In genomic region chr6:100065586-100065985, GRCm38 (mm10) we compare ENCODE assay signal across 29 mouse cellular contexts.
DNase-seq lines count a peak whose midpoint lies in the region; ATAC-seq and TF ChIP-seq lines count a peak whose summit lies in the region.
"Had no signal": no experiment of that assay in that cellular context is flagged by ENCODE, and none has a peak within 500 bp of the region (broad histone marks: within the 10 kb centered on the region; RNA-seq: fewer than 3 reads in every experiment).

No protein-coding gene starts in this region.

- H3K4me1 ChIP-seq in midbrain, embryonic 11.5 days (ENCODE audit: control insufficient read depth, insufficient read depth, low read length): no peaks in the 10 kb centered on the region
- no peaks in the 10 kb centered on the region for H3K4me1 ChIP-seq in midbrain, postnatal 0 days (ENCODE audit: insufficient read depth, low read length)
- peaks cover 5% of the 10 kb centered on the region; the same call in 1 of the 2 replicates for H3K4me1 ChIP-seq in liver, embryonic 15.5 days (replicated peaks)
- H3K4me1 ChIP-seq: embryonic facial prominence, embryonic 13.5 days; heart, embryonic 12.5 days; midbrain, embryonic 15.5 days had no signal

- no peak overlapping the region for H3K4me2 ChIP-seq in midbrain, embryonic 11.5 days
- H3K4me2 ChIP-seq in midbrain, postnatal 0 days (ENCODE audit: low read depth, low read length, poor library complexity, severe bottlenecking): no peak overlapping the region
- no peak overlapping the region for H3K4me2 ChIP-seq in liver, embryonic 15.5 days
- H3K4me2 ChIP-seq: embryonic facial prominence, embryonic 13.5 days; heart, embryonic 12.5 days; hindbrain, embryonic 14.5 days; midbrain, embryonic 15.5 days had no signal

- H3K9me3 ChIP-seq in midbrain, embryonic 11.5 days (ENCODE audit: control insufficient read depth, low read length): no peaks in the 10 kb centered on the region
- no peaks in the 10 kb centered on the region for H3K9me3 ChIP-seq in midbrain, postnatal 0 days (ENCODE audit: low read length)
- no peaks in the 10 kb centered on the region for H3K9me3 ChIP-seq in liver, embryonic 15.5 days (replicated peaks)
- H3K9me3 ChIP-seq: embryonic facial prominence, embryonic 13.5 days; heart, embryonic 12.5 days; midbrain, embryonic 15.5 days had no signal

- no peak for TF ChIP-seq CTCF in midbrain, postnatal 0 days (IDR thresholded peaks at IDR 0.05)

- H3K27me3 ChIP-seq in midbrain, embryonic 11.5 days (ENCODE audit: control insufficient read depth, insufficient read depth, low read length): no peaks in the 10 kb centered on the region
- H3K27me3 ChIP-seq in midbrain, postnatal 0 days (ENCODE audit: insufficient read depth, low read length): no peaks in the 10 kb centered on the region
- no peaks in the 10 kb centered on the region for H3K27me3 ChIP-seq in liver, embryonic 15.5 days
- H3K27me3 ChIP-seq: embryonic facial prominence, embryonic 13.5 days; midbrain, embryonic 15.5 days had no signal

- H3K4me3 ChIP-seq in midbrain, embryonic 11.5 days (ENCODE audit: low read depth, low read length): no peak overlapping the region
- H3K4me3 ChIP-seq in midbrain, postnatal 0 days (ENCODE audit: low read depth, low read length): no peak overlapping the region
- no peak overlapping the region for H3K4me3 ChIP-seq in liver, embryonic 15.5 days (replicated peaks)
- H3K4me3 ChIP-seq: embryonic facial prominence, embryonic 13.5 days; gastrocnemius, adult 2 months; heart, adult 2 months; heart, embryonic 12.5 days; midbrain, embryonic 15.5 days had no signal

- DNase-seq in adrenal gland, adult 2 months: peak; percentile 22
- DNase-seq in adrenal gland, postnatal 36 days: no peak
- peak; percentile 12 for DNase-seq in midbrain, embryonic 11.5 days (ENCODE audit: low spot score, missing footprints)
- no peak for DNase-seq in midbrain, postnatal 0 days (ENCODE audit: low spot score)
- DNase-seq in spleen, postnatal 36 days (ENCODE audit: low spot score in 2 of 2): no peak
- DNase-seq in Muller cell, postnatal 12 days (ENCODE audit: inconsistent ontology term): no peak
- DNase-seq: adrenal gland, postnatal 10 days; cerebellum, adult 18-20 months; cerebellum, postnatal 10 days; gastrocnemius, adult 2 months; gastrocnemius, postnatal 36 days; heart, adult 2 months; kidney, adult 9 months; kidney, postnatal 10 days; left cerebral cortex, postnatal 4 days; lung, postnatal 4 days; spleen, adult 18-20 months; thymus, adult 18-20 months; thymus, postnatal 25 days had no signal

- WGBS in midbrain, embryonic 11.5 days: 90% methylated on average over 3 of the region's 3 CpGs
- 97% methylated on average over 3 of the region's 3 CpGs for WGBS in midbrain, postnatal 0 days
- WGBS in liver, embryonic 15.5 days (ENCODE audit: insufficient replicate concordance): 44% methylated on average over 3 of the region's 3 CpGs

- no peak for ATAC-seq in midbrain, embryonic 11.5 days (ENCODE audit: low FRiP score)
- no peak for ATAC-seq in midbrain, postnatal 0 days (ENCODE audit: low FRiP score)
- ATAC-seq in liver, embryonic 15.5 days (ENCODE audit: insufficient read depth): peak; percentile 58
- no peak for ATAC-seq in megakaryocyte progenitor cell, adult 5-6 weeks (replicated peaks; ENCODE audit: poor library complexity)
- ATAC-seq: forebrain, embryonic 16.5 days; intestine, postnatal 0 days; midbrain, embryonic 15.5 days had no signal

- no peak overlapping the region for H3K27ac ChIP-seq in midbrain, embryonic 11.5 days (ENCODE audit: low read depth, low read length)
- H3K27ac ChIP-seq in midbrain, postnatal 0 days (ENCODE audit: low read depth, low read length): no peak overlapping the region
- peak overlapping the region; percentile 41; the same call in 1 of the 2 replicates for H3K27ac ChIP-seq in liver, embryonic 15.5 days (replicated peaks)
- H3K27ac ChIP-seq: embryonic facial prominence, embryonic 13.5 days; gastrocnemius, adult 2 months; heart, adult 2 months; hindbrain, embryonic 14.5 days; midbrain, embryonic 15.5 days; stomach, postnatal 0 days had no signal

- H3K36me3 ChIP-seq in midbrain, embryonic 11.5 days (ENCODE audit: control insufficient read depth, insufficient read depth, low read length): no peaks in the 10 kb centered on the region
- no peaks in the 10 kb centered on the region for H3K36me3 ChIP-seq in midbrain, postnatal 0 days (ENCODE audit: insufficient read depth, low read length)
- H3K36me3 ChIP-seq in liver, embryonic 15.5 days (replicated peaks): no peaks in the 10 kb centered on the region
- H3K36me3 ChIP-seq: embryonic facial prominence, embryonic 13.5 days; G1E; heart, embryonic 12.5 days; midbrain, embryonic 15.5 days had no signal

- no peak overlapping the region for H3K9ac ChIP-seq in midbrain, embryonic 11.5 days (ENCODE audit: low read length)
- no peak overlapping the region for H3K9ac ChIP-seq in midbrain, postnatal 0 days (replicated peaks; ENCODE audit: low read length, poor library complexity, severe bottlenecking)
- H3K9ac ChIP-seq in liver, embryonic 15.5 days: no peak overlapping the region
- H3K9ac ChIP-seq: embryonic facial prominence, embryonic 13.5 days; heart, embryonic 12.5 days; hindbrain, embryonic 14.5 days; midbrain, embryonic 15.5 days had no signal

Comparison
In these comparisons a context has a peak if more than half of its experiments do, and no peak if none do; other contexts are left out.
1. DNase-seq: peak in adrenal gland, adult 2 months (single experiment) and midbrain, embryonic 11.5 days (single experiment); none in adrenal gland, postnatal 36 days (0 of 2), midbrain, postnatal 0 days (single experiment), spleen, postnatal 36 days (0 of 2) and Muller cell, postnatal 12 days (single experiment).